Mouse (Mus musculus) liver, embryonic 13.5 days (tissue): Measurements from ENCODE around the gene Tnpo1. TPM values are rescaled to one million over a fixed set of nuclear protein-coding genes. Genes with fewer than 3 reads are reported as not detected.

Source experiments
- ATAC-seq: fragments of 200-750 bp; cut with Nextera tagmentation; 2 replicates; pipeline ENCODE4 v1.8.0; 2017; ENCODE audit warnings: low read depth, mild to moderate bottlenecking, moderate number of reproducible peaks, moderate library complexity
- DNase-seq: peaks from one replicate; pipeline ENCODE4 v3.0.0; 2022
- H3K27ac ChIP-seq: fragments of 300-500 bp; sonication (generic); 2 replicates; pipeline ENCODE4 v1.5.1; 2015; ENCODE audit warnings: moderate library complexity, mild to moderate bottlenecking, inconsistent platforms
- H3K27me3 ChIP-seq: fragments of 300-500 bp; sonication (generic); 2 replicates; pipeline ENCODE4 v1.6.1; 2015; ENCODE audit warnings: mild to moderate bottlenecking, inconsistent platforms
- H3K36me3 ChIP-seq: fragments of 300-500 bp; sonication (generic); 2 replicates; pipeline ENCODE4 v1.6.1; 2015; ENCODE audit warnings: mild to moderate bottlenecking, inconsistent platforms
- H3K4me1 ChIP-seq: fragments of 300-500 bp; sonication (generic); replicated peaks from 2 replicates; pipeline ENCODE4 v1.6.1; 2015; ENCODE audit warnings: inconsistent platforms
- H3K4me2 ChIP-seq: fragments of 300-500 bp; sonication (generic); 2 replicates; pipeline ENCODE4 v1.6.1; 2015; ENCODE audit warnings: inconsistent platforms, mild to moderate bottlenecking, moderate library complexity
- H3K4me3 ChIP-seq: fragments of 300-500 bp; sonication (generic); replicated peaks from 2 replicates; pipeline ENCODE4 v1.5.1; 2015; ENCODE audit warnings: mild to moderate bottlenecking, inconsistent platforms
- H3K9ac ChIP-seq: fragments of 300-500 bp; sonication (generic); 2 replicates; pipeline ENCODE4 v1.6.1; 2015; ENCODE audit warnings: mild to moderate bottlenecking, inconsistent platforms
- H3K9me3 ChIP-seq: fragments of 300-500 bp; sonication (generic); replicated peaks from 2 replicates; pipeline ENCODE4 v1.6.1; 2016; ENCODE audit warnings: inconsistent platforms
- WGBS: fragments of 180-500 bp; shearing (Covaris S2); methylation state at CpG from one replicate; pipeline ENCODE4 v1.1.7; 2015; ENCODE audit not compliant: insufficient replicate concordance; 5-methylcytosine and 5-hydroxymethylcytosine counted together
- polyA plus RNA-seq: library from polyadenylated mRNA; unstranded; fragments of >200 nt; fragmentation: Nextera tagmentation; extraction: Ambion mirVana; gene quantifications from 2 replicates; pipeline ENCODE4 v1.2.1, GENCODE M21; 2015

The Tnpo1 gene
- polyA plus RNA-seq: 26.5 and 31.4 TPM in 2 replicates

GRCm38 (mm10) chr13:98926213-98926957 is at the start of gene Tnpo1:
Tnpo1 (minus strand) TSS chr13:98926384.
- Histone ChIP-seq H3K27ac (peak within 1 kb of the TSS; percentile 90), H3K4me3 (peak within 1 kb of the TSS; percentile 97)
- peak; percentile 91 for ATAC-seq

GRCm38 (mm10) chr13:98972090-98972489 is 45.9 kb upstream of the Tnpo1 start:
- no peak overlapping the region for H3K4me3 ChIP-seq
- no peak overlapping the region for H3K9ac ChIP-seq
- H3K4me1 ChIP-seq: peaks cover 14% of the 10 kb centered on the region
- ATAC-seq (no peak), DNase-seq (no peak)
- no peaks in the 10 kb centered on the region for H3K9me3 ChIP-seq
- no peaks in the 10 kb centered on the region for H3K27me3 ChIP-seq
- no peaks in the 10 kb centered on the region for H3K36me3 ChIP-seq
- WGBS: 58% methylated on average over 3 of the region's 3 CpGs
- no peak overlapping the region for H3K27ac ChIP-seq
- no peak overlapping the region for H3K4me2 ChIP-seq

More at GRCm38 (mm10) chr13:98926213-98926957, at the start of gene Tnpo1:
- peak; percentile 87 for DNase-seq
- H3K9me3 ChIP-seq: no peaks in the 10 kb centered on the region
- WGBS: under 1% methylated on average over 65 of the region's 75 CpGs
- peaks cover 34% of the 10 kb centered on the region for H3K4me1 ChIP-seq
- peak within 1 kb of the TSS; percentile 93 for H3K4me2 ChIP-seq
- H3K27me3 ChIP-seq: no peaks in the 10 kb centered on the region
- peaks cover 12% of the 10 kb centered on the region for H3K36me3 ChIP-seq
- peak within 1 kb of the TSS; percentile 95 for H3K9ac ChIP-seq

- no peak overlapping the region for H3K27ac ChIP-seq
- 80% methylated on average over 5 of the region's 5 CpGs for WGBS
- H3K4me1 ChIP-seq: peaks cover 14% of the 10 kb centered on the region
- no peaks in the 10 kb centered on the region for H3K36me3 ChIP-seq
- H3K27me3 ChIP-seq: no peaks in the 10 kb centered on the region
- H3K9me3 ChIP-seq: no peaks in the 10 kb centered on the region
- H3K4me3 ChIP-seq: no peak overlapping the region
- no peak for ATAC-seq
- no peak overlapping the region for H3K4me2 ChIP-seq
- DNase-seq: no peak
- no peak overlapping the region for H3K9ac ChIP-seq
These were observed 45.5 kb upstream of the Tnpo1 start for GRCm38 (mm10) chr13:98971641-98972040.

GRCm38 (mm10) chr13:98968517-98968916 is 42.3 kb upstream of the Tnpo1 start:
- ATAC-seq (no peak), DNase-seq (no peak)
- WGBS: 17% methylated on average over 4 of the region's 4 CpGs
- Histone ChIP-seq H3K4me2 (no peak overlapping the region), H3K9ac (no peak overlapping the region), H3K4me3 (no peak overlapping the region), H3K9me3 (no peaks in the 10 kb centered on the region), H3K36me3 (no peaks in the 10 kb centered on the region), H3K4me1 (peaks cover 14% of the 10 kb centered on the region), H3K27ac (no peak overlapping the region), H3K27me3 (no peaks in the 10 kb centered on the region)

GRCm38 (mm10) chr13:98967942-98968341 is 41.8 kb upstream of the Tnpo1 start:
- DNase-seq (no peak), ATAC-seq (no peak)
- no peak overlapping the region for H3K4me3 ChIP-seq
- 48% methylated on average over 6 of the region's 6 CpGs for WGBS
- no peak overlapping the region for H3K27ac ChIP-seq
- no peak overlapping the region for H3K9ac ChIP-seq
- no peak overlapping the region for H3K4me2 ChIP-seq
- no peaks in the 10 kb centered on the region for H3K36me3 ChIP-seq
- H3K27me3 ChIP-seq: no peaks in the 10 kb centered on the region
- no peaks in the 10 kb centered on the region for H3K9me3 ChIP-seq
- peaks cover 14% of the 10 kb centered on the region for H3K4me1 ChIP-seq

GRCm38 (mm10) chr13:98966583-98966982 is 40.4 kb upstream of the Tnpo1 start:
- ATAC-seq (no peak), DNase-seq (no peak)

GRCm38 (mm10) chr13:98963612-98964011 is 37.4 kb upstream of the Tnpo1 start:
- H3K36me3 ChIP-seq: no peaks in the 10 kb centered on the region
- WGBS: 61% methylated on average over 1 of the region's 1 CpGs
- H3K4me3 ChIP-seq: no peak overlapping the region
- no peaks in the 10 kb centered on the region for H3K27me3 ChIP-seq
- H3K9ac ChIP-seq: no peak overlapping the region
- H3K4me1 ChIP-seq: peaks cover 8% of the 10 kb centered on the region
- H3K4me2 ChIP-seq: no peak overlapping the region
- ATAC-seq: no peak
- no peaks in the 10 kb centered on the region for H3K9me3 ChIP-seq
- H3K27ac ChIP-seq: no peak overlapping the region
- no peak for DNase-seq

More at GRCm38 (mm10) chr13:98966583-98966982, 40.4 kb upstream of the Tnpo1 start:
- Histone ChIP-seq H3K9me3 (no peaks in the 10 kb centered on the region), H3K36me3 (no peaks in the 10 kb centered on the region), H3K4me3 (no peak overlapping the region), H3K27me3 (no peaks in the 10 kb centered on the region), H3K4me2 (no peak overlapping the region), H3K9ac (no peak overlapping the region), H3K4me1 (peaks cover 14% of the 10 kb centered on the region), H3K27ac (no peak overlapping the region)
- WGBS: 65% methylated on average over 5 of the region's 5 CpGs

GRCm38 (mm10) chr13:98958177-98958576 is 32.0 kb upstream of the Tnpo1 start:
- H3K4me2 ChIP-seq: no peak overlapping the region
- ATAC-seq (no peak), DNase-seq (no peak)

GRCm38 (mm10) chr13:98956209-98956608 is 30.0 kb upstream of the Tnpo1 start:
- ATAC-seq: no peak
- no peaks in the 10 kb centered on the region for H3K27me3 ChIP-seq
- no peak overlapping the region for H3K27ac ChIP-seq
- H3K9me3 ChIP-seq: no peaks in the 10 kb centered on the region
- peaks cover 6% of the 10 kb centered on the region for H3K4me1 ChIP-seq
- WGBS: 50% methylated on average over 2 of the region's 2 CpGs
- no peak overlapping the region for H3K9ac ChIP-seq
- no peak for DNase-seq
- H3K4me3 ChIP-seq: no peak overlapping the region
- H3K4me2 ChIP-seq: no peak overlapping the region
- H3K36me3 ChIP-seq: no peaks in the 10 kb centered on the region

More at GRCm38 (mm10) chr13:98958177-98958576, 32.0 kb upstream of the Tnpo1 start:
- no peak overlapping the region for H3K27ac ChIP-seq
- H3K9ac ChIP-seq: no peak overlapping the region
- no peak overlapping the region for H3K4me3 ChIP-seq
- WGBS: 46% methylated on average over 2 of the region's 2 CpGs
- no peaks in the 10 kb centered on the region for H3K9me3 ChIP-seq
- no peaks in the 10 kb centered on the region for H3K36me3 ChIP-seq
- H3K4me1 ChIP-seq: peaks cover 6% of the 10 kb centered on the region
- H3K27me3 ChIP-seq: no peaks in the 10 kb centered on the region

GRCm38 (mm10) chr13:98955676-98956075 is 29.5 kb upstream of the Tnpo1 start:
- DNase-seq (no peak), ATAC-seq (peak; percentile 74)
- H3K4me3 ChIP-seq: no peak overlapping the region
- no peaks in the 10 kb centered on the region for H3K9me3 ChIP-seq
- H3K27ac ChIP-seq: no peak overlapping the region
- H3K9ac ChIP-seq: no peak overlapping the region
- peaks cover 6% of the 10 kb centered on the region for H3K4me1 ChIP-seq
- no peak overlapping the region for H3K4me2 ChIP-seq
- H3K27me3 ChIP-seq: no peaks in the 10 kb centered on the region
- 55% methylated on average over 6 of the region's 6 CpGs for WGBS
- no peaks in the 10 kb centered on the region for H3K36me3 ChIP-seq

- H3K9ac ChIP-seq: no peak overlapping the region
- H3K4me2 ChIP-seq: no peak overlapping the region
- DNase-seq: no peak
- H3K27me3 ChIP-seq: no peaks in the 10 kb centered on the region
- H3K4me3 ChIP-seq: no peak overlapping the region
- no peak overlapping the region for H3K27ac ChIP-seq
- H3K36me3 ChIP-seq: no peaks in the 10 kb centered on the region
- WGBS: 43% methylated on average over 5 of the region's 5 CpGs
- H3K4me1 ChIP-seq: peaks cover 6% of the 10 kb centered on the region
- ATAC-seq: no peak
- H3K9me3 ChIP-seq: no peaks in the 10 kb centered on the region
These were observed 29.0 kb upstream of the Tnpo1 start for GRCm38 (mm10) chr13:98955226-98955625.

GRCm38 (mm10) chr13:98953830-98954229 is 27.6 kb upstream of the Tnpo1 start:
- Histone ChIP-seq H3K4me3 (no peak overlapping the region), H3K4me1 (peaks cover 6% of the 10 kb centered on the region), H3K27ac (no peak overlapping the region), H3K36me3 (no peaks in the 10 kb centered on the region), H3K9ac (no peak overlapping the region), H3K27me3 (no peaks in the 10 kb centered on the region), H3K9me3 (no peaks in the 10 kb centered on the region), H3K4me2 (no peak overlapping the region)
- no peak for DNase-seq
- ATAC-seq: no peak
- 64% methylated on average over 5 of the region's 5 CpGs for WGBS
